Mouse (Mus musculus): ENCODE measurements around the gene Cdkn1a.

Gene Cdkn1a

DNA sequence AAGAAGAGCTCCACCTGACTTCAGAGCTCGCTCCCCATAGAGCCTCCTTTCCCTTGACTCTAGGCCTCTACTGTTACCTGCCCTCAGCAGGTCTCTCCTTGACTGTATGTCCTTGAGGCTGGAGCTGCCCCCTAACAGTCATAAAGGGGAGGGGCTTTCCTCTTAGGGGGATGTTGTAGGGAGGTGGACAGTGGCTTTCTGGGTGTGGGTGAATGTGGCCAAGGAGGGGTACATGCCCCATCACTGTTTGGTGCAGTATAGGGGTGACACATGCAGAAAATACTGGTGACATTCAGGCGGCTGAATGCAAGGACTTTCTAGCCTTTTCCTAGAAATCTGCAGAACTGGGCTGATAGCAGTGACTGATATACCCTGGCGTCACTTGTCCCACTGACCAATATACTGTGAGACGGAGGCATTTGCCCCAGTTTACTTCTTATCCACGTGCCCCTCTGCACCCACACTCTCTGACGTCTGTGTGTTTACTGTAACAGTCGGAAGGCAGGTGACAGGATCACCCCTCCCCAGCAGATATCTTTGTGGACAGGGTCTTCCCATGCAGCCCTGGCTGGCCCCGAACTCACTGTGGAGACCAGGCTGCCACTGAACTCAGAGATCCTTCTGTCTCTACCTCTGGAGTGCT lies 26.4 kb downstream of the Cdkn1a start:
- no peak for DNase-seq (ENCODE audit: low spot score in 2 of 2)

GRCm38 (mm10) chr17:29118057-29118456 lies 27.3 kb downstream of the Cdkn1a start:
- DNase-seq (ENCODE audit: low spot score in 2 of 2), result no peak

DNA sequence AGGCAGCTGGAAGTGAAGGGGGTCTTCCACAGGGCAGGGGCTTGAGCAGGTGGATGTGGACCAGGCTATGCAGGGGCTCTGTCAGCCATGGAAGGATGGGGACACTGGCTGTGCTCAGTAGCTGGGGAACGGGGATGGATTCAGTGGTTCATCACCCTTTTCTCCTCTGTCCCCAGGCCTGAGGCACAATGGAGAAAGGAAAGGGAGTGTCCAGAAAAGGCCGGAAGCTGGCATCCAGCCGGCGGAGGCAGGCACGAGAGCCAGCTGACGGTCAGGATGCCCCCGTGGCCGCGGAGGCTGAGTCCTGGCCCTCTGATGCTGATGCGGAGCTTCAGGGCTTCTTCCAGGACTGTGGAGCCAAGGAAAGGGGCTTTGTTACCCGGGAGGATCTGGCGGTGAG lies 29.9 kb downstream of the Cdkn1a start:
- DNase-seq (ENCODE audit: low spot score in 2 of 2), result no peak

DNA sequence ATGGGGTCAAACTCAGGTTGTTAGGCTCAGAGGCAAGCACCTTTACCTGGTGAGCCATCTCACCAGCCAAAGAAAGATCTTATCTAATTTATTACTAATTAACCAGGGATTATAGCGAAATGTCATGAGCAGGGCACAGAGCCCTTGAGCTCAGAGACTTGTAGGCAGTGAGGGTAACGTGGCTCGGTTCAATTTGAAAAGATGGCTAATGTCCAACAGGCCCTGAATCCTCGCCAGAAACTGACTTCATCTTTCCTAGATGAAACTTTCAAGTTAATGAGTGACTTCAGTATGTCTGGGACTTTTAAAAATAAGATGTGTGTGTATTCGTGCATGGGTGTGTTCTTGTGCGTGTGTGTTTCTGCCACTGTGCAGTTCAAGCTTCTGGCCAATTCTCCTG lies 32.0 kb downstream of the Cdkn1a start:
- DNase-seq (ENCODE audit: low spot score in 2 of 2), result no peak

GRCm38 (mm10) chr17:29123578-29124174 lies 32.9 kb downstream of the Cdkn1a start:
- no peak for DNase-seq (ENCODE audit: low spot score in 2 of 2)

DNA sequence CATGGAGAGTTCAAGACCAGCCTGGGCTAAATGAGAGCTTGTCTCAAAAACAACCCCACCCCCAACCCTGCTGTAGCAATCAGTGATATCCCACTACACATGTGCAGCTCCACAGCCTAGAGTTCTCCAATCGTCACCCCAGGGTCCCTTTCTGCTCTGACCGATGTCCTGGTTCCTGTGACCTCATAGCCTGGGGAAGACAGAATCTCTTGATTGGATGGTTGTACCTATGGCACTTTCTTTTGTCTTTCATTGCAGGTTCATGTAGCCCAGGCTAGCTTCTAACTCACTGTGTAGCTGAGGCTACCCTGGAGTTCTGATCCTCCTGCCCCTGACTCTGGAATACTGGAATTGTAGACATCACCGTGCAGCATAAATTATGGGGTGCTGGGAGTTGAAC lies 35.8 kb downstream of the Cdkn1a start:
- no peak for DNase-seq (ENCODE audit: low spot score in 2 of 2)

DNA sequence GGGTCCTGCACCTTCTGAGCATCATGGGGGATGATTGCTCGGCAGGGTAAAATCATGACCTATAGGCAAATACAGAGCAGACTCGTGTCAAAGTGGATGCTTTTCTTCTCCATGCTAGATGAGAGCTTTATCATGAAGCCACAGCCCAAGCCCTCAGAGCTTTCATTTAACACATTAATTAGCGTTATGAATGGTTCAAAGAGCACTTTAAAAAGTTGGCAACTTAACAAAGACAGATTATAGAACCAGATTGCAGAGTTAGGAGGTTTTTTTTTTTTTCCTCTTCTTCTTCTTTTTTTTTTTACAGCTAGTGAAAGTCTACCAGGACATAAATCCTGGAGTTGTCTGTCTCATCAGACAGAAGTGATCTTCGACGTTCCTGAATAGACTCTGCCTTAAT lies 38.6 kb downstream of the Cdkn1a start:
- no peak for DNase-seq (ENCODE audit: low spot score in 2 of 2)

- no peak for DNase-seq (ENCODE audit: low spot score in 2 of 2)
These were observed 44.3 kb downstream of the Cdkn1a start for GRCm38 (mm10) chr17:29135066-29135465.

DNA sequence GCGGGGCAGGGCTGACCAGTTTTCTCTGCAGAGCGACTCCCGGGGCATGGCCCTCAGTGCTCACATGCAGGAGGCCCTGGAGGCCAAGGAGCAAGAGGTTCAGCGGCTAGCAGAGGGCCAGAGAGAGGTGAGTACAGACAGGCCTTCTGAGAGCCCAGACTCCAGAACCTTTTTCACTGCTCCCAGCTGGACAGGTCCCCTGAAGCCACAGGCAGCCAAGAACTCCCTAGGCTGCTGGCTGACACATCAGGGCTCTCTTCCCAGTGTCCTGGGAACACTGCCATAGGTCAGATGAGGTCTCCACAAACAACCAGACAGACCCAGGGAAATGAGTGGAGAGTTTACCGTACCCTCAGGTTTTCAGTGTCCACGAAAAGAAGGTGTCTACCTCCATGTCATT lies 45.5 kb downstream of the Cdkn1a start:
- DNase-seq (ENCODE audit: low spot score in 2 of 2), result no peak

DNA sequence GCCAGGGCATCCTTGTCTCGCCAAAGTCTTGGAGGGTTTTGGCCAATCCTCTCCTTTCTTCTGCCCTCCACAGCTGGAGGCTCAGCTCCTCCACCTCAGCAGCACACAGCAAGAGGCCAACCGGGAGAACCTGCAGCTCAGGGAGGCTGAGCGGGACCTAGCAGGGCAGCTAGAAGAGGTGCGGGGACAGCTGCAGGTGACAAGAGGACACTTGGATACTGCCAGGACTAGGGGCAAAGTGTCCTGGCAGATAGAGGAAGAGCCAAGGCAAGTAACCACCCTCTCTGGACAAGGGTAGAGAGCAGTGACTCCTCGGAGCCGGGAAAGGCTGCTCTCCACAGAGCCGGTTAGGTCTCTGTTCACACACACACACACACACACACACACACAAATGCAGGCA lies 47.1 kb downstream of the Cdkn1a start:
- DNase-seq (ENCODE audit: low spot score in 2 of 2), result no peak

GRCm38 (mm10) chr17:29141577-29141976 lies 50.8 kb downstream of the Cdkn1a start:
- no peak for DNase-seq (ENCODE audit: low spot score in 2 of 2)

DNA sequence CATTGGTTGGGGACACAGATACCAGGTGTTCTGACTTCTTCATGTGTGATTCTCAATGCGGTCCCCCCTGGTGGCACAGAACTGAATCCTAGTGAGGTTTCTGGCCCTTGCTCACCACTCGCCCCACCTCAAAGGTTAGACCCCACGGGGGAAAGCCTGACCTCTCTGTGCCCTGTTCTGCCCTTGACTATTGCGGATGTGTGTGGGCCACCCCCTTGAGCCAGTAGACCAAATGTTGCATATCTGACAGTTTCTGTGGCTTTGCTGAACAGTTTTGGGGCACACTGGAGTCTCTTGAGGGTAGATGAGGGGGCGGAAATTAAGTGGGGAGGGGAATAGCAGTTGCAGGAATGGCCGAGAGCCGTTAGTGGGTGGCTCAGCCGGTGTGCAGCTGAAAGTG lies 52.5 kb downstream of the Cdkn1a start:
- peak in 1 of 2 experiments; percentile 26 for DNase-seq (ENCODE audit: low spot score in 2 of 2)

DNA sequence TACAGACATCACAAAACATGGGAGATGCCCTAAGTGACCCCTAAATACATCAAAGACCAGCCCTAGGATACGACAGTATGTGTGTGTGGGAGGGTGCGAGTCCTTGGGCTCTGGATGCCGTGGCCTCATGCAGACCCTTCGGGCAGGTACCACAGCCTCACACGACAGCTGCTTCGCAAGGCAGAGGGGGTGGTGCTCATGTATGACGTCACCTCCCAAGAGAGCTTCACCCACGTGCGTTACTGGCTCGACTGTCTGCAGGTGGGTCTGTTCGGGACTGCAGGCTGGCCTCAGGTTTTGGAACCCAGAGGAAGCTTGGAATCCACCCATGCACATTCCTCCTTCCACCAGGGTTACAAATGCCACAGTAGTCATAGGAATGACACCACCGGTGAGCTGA lies 54.3 kb downstream of the Cdkn1a start:
- peak in 1 of 2 experiments; percentile 53 for DNase-seq (ENCODE audit: low spot score in 2 of 2)

GRCm38 (mm10) chr17:29147273-29147672 lies 56.5 kb downstream of the Cdkn1a start:
- DNase-seq (ENCODE audit: low spot score in 2 of 2), result no peak

GRCm38 (mm10) chr17:29147773-29148172 lies 57.0 kb downstream of the Cdkn1a start:
- DNase-seq (ENCODE audit: low spot score in 2 of 2), result no peak

- no peak for DNase-seq (ENCODE audit: low spot score in 2 of 2)
These were observed 59.0 kb downstream of the Cdkn1a start for GRCm38 (mm10) chr17:29149766-29150165.
